Mouse (Mus musculus) spleen, adult 12 weeks (tissue): ENCODE results near the gene Higd2a.
A peak's percentile ranks its signal among the peaks of the same experiment; 100 is the strongest.

Experiments
- DNase-seq: peaks from one replicate; pipeline ENCODE4 v3.0.0; 2022; ENCODE audit warnings: low spot score

Gene Higd2a

GRCm38 (mm10) chr13:54621155-54621932 is 31.3 kb downstream of the Higd2a start, which contains the start of gene Faf2:
Faf2 (plus strand) TSS chr13:54621784.
- DNase-seq, result peak; percentile 97

- no peak for DNase-seq
Observed at GRCm38 (mm10) chr13:54621960-54622521, 32.0 kb downstream of the Higd2a start.

- DNase-seq, result no peak
Observed at GRCm38 (mm10) chr13:54629128-54629527, 39.1 kb downstream of the Higd2a start.

- DNase-seq, result no peak
Observed at GRCm38 (mm10) chr13:54632731-54633277, 42.8 kb downstream of the Higd2a start.

GRCm38 (mm10) chr13:54635011-54635410 is 45.0 kb downstream of the Higd2a start:
- no peak for DNase-seq
